Mouse (Mus musculus) hindbrain, embryonic 14.5 days (tissue): ENCODE data around the gene Plod2. TPM values are rescaled to one million over a fixed set of nuclear protein-coding genes. Genes with fewer than 3 reads are reported as not detected.

Experiments
- ATAC-seq: fragments of 200-750 bp; cut with Nextera tagmentation; 2 replicates; pipeline ENCODE4 v1.8.0; 2017; ENCODE audit warnings: moderate number of reproducible peaks, mild to moderate bottlenecking, moderate TSS enrichment, moderate library complexity; ENCODE audit not compliant: low FRiP score
- DNase-seq: peaks from one replicate; pipeline ENCODE4 v3.0.0-alpha.2; 2015; ENCODE audit warnings: low spot score
- H3K27ac ChIP-seq: fragments of 300-500 bp; sonication (generic); 2 replicates; pipeline ENCODE4 v1.5.1; 2014; ENCODE audit warnings: mild to moderate bottlenecking, moderate library complexity
- H3K27me3 ChIP-seq: fragments of 300-500 bp; sonication (generic); 2 replicates; pipeline ENCODE4 v1.6.1; 2014; ENCODE audit warnings: mild to moderate bottlenecking, low read length, mixed read lengths; ENCODE audit not compliant: control insufficient read depth, insufficient read depth
- H3K36me3 ChIP-seq: fragments of 300-500 bp; sonication (generic); replicated peaks from 2 replicates; pipeline ENCODE4 v1.6.1; 2014; ENCODE audit not compliant: control insufficient read depth, insufficient read depth
- H3K4me1 ChIP-seq: fragments of 300-500 bp; sonication (generic); replicated peaks from 2 replicates; pipeline ENCODE4 v1.6.1; 2014; ENCODE audit warnings: antibody characterized with exemption, low read length, mixed read lengths; ENCODE audit not compliant: control insufficient read depth, insufficient read depth
- H3K4me2 ChIP-seq: fragments of 300-500 bp; sonication (generic); replicated peaks from 2 replicates; pipeline ENCODE4 v1.6.1; 2014; ENCODE audit warnings: mild to moderate bottlenecking, moderate library complexity
- H3K4me3 ChIP-seq: fragments of 300-500 bp; sonication (generic); replicated peaks from 2 replicates; pipeline ENCODE4 v1.5.1; 2014; ENCODE audit warnings: mild to moderate bottlenecking, low read length
- H3K9ac ChIP-seq: fragments of 300-500 bp; sonication (generic); 2 replicates; pipeline ENCODE4 v1.6.1; 2014
- H3K9me3 ChIP-seq: fragments of 300-500 bp; sonication (generic); 2 replicates; pipeline ENCODE4 v1.6.1; 2016; ENCODE audit warnings: low read length; ENCODE audit not compliant: control insufficient read depth
- WGBS: fragments of 180-500 bp; shearing (Covaris S2); extraction: QIAGEN DNeasy Blood & Tissue Kit; methylation state at CpG from one replicate; pipeline ENCODE4 v1.1.7; 2014; 5-methylcytosine and 5-hydroxymethylcytosine counted together
- polyA plus RNA-seq: library from polyadenylated mRNA; unstranded; fragments of >200 nt; fragmentation: Nextera tagmentation; extraction: Ambion mirVana; gene quantifications from 2 replicates; pipeline ENCODE4 v1.2.1, GENCODE M21; 2014

Plod2 gene
- polyA plus RNA-seq = 14.9 and 17.2 TPM in 2 replicates

DNA sequence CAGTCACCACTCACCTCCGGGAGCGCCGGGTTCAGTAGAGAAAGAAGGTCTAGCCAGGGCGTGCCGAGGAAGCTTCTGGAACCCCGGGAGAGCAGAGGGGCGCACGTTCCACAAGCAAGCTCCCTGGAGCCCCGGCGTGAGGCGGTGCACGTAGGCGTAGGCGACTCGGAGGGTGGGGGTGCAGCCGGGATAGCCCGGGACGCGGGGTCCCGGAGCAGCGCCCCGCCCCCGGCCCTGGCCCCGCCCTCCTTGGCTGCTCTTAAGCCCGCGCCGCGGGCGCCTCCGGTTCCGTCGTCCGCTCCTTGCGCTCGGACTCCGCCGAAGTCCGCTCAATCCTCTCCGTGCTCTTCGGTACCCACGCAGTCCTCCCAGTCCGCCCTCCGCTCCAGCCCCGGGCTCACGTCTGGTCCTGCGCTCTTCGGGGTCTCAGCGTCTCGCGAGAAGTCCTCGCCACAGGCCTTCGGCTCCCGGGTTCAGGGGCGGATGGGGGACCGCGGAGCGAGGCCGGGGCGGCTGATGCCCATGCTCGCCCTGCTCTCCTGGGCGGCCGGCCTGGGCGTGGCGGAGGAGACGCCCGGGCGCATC lies at the start of gene Plod2:
Plod2 (plus strand) TSS at position 247 of the 585 bp plus-strand sequence.
- Histone ChIP-seq H3K4me2 (peak within 1 kb of the TSS; percentile 66), H3K9me3 (no peaks in the 10 kb centered on the region), H3K36me3 (no peaks in the 10 kb centered on the region), H3K27ac (peak within 1 kb of the TSS; percentile 73), H3K4me3 (peak within 1 kb of the TSS; percentile 69), H3K4me1 (peaks cover 6% of the 10 kb centered on the region; the same call in 1 of the 2 replicates), H3K27me3 (no peaks in the 10 kb centered on the region), H3K9ac (peak within 1 kb of the TSS; percentile 77)
- under 1% methylated on average over 47 of the region's 67 CpGs for WGBS
- ATAC-seq (peak; percentile 94), DNase-seq (peak; percentile 75)

DNA sequence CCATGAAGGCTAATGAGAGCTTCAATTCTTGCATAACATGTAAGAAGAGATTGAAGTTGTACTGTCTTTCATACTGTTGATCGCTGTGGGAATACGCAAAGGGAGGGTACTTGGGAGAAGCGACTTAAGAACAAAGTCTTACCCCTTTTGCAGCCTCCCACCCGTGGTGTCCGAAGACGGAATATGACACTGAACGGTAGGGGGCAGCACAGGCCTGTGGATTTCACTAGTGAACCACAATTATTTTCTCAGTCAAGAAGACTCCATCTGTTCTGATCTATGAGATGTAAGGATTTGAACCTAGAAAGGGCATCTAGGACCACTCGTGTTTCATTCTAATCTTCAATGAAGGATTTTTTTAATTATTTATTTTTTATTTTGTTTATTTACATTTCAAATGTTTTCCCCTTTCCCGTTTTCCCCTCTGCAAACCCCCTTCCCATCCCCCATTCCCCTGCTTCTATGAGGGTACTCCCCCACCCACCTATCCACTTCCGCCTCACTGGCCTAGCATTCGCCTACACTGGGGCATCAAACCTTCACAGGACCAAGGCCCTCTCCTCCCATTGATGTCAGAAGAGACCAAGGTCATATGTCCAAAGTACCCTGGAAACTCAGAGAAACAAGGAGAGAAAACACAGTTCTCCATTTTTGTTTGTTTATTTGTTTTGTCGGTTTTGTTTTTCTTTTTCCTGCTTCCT lies 42.2 kb upstream of the Plod2 start:
- no peak overlapping the region for H3K9ac ChIP-seq
- H3K9me3 ChIP-seq = no peaks in the 10 kb centered on the region
- no peaks in the 10 kb centered on the region for H3K36me3 ChIP-seq
- H3K27me3 ChIP-seq = no peaks in the 10 kb centered on the region
- no peak overlapping the region for H3K4me3 ChIP-seq
- WGBS = 49% methylated on average over 12 of the region's 12 CpGs
- H3K4me1 ChIP-seq = no peaks in the 10 kb centered on the region
- DNase-seq (peak; percentile 83), ATAC-seq (peak; percentile 64; the same call in 1 of the 2 replicates)
- no peak overlapping the region for H3K4me2 ChIP-seq
- no peak overlapping the region for H3K27ac ChIP-seq

GRCm38 (mm10) chr9:92504256-92504655 lies 37.8 kb upstream of the Plod2 start:
- Histone ChIP-seq H3K4me3 (no peak overlapping the region), H3K9ac (no peak overlapping the region), H3K9me3 (no peaks in the 10 kb centered on the region), H3K36me3 (no peaks in the 10 kb centered on the region), H3K27ac (no peak overlapping the region), H3K4me1 (no peaks in the 10 kb centered on the region), H3K27me3 (no peaks in the 10 kb centered on the region), H3K4me2 (no peak overlapping the region)
- DNase-seq (no peak), ATAC-seq (no peak)
- 79% methylated on average over 3 of the region's 3 CpGs for WGBS

- H3K9ac ChIP-seq = no peak overlapping the region
- no peaks in the 10 kb centered on the region for H3K36me3 ChIP-seq
- no peaks in the 10 kb centered on the region for H3K4me1 ChIP-seq
- no peak overlapping the region for H3K27ac ChIP-seq
- no peak overlapping the region for H3K4me2 ChIP-seq
- ATAC-seq (no peak), DNase-seq (no peak)
- WGBS = 82% methylated on average over 1 of the region's 1 CpGs
- H3K27me3 ChIP-seq = no peaks in the 10 kb centered on the region
- H3K4me3 ChIP-seq = no peak overlapping the region
- H3K9me3 ChIP-seq = no peaks in the 10 kb centered on the region
These were observed 37.1 kb upstream of the Plod2 start for GRCm38 (mm10) chr9:92504889-92505288.

DNA sequence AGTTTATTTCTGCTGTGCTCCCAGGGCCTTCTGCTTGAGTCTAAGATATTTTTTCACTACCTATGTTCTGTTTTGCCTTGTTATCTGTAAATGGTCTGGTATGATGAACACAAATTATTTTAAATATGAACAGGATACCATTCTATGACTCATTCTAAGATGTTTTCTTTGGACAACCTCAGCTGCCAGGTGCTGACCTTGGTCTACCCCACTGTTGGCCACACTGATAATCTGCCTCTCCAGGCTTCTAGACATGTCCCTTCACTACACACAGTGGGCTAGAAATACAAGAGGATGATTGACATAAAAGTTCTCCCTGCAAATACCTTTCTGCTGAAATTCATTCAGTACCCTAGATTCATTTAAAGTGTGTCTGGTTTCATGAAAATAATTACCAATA lies 30.3 kb upstream of the Plod2 start:
- H3K4me2 ChIP-seq = no peak overlapping the region
- no peaks in the 10 kb centered on the region for H3K4me1 ChIP-seq
- H3K4me3 ChIP-seq = no peak overlapping the region
- no peaks in the 10 kb centered on the region for H3K9me3 ChIP-seq
- ATAC-seq = no peak
- no peaks in the 10 kb centered on the region for H3K36me3 ChIP-seq
- H3K9ac ChIP-seq = no peak overlapping the region
- H3K27ac ChIP-seq = no peak overlapping the region
- no peaks in the 10 kb centered on the region for H3K27me3 ChIP-seq
- no peak for DNase-seq

- ATAC-seq = no peak
- H3K9me3 ChIP-seq = peaks cover 6% of the 10 kb centered on the region
- WGBS = 97% methylated on average over 12 of the region's 12 CpGs
- H3K4me3 ChIP-seq = no peak overlapping the region
- H3K27ac ChIP-seq = no peak overlapping the region
- H3K27me3 ChIP-seq = no peaks in the 10 kb centered on the region
- no peak overlapping the region for H3K4me2 ChIP-seq
- H3K4me1 ChIP-seq = no peaks in the 10 kb centered on the region
- no peak overlapping the region for H3K9ac ChIP-seq
- no peak for DNase-seq
- H3K36me3 ChIP-seq = no peaks in the 10 kb centered on the region
These were observed 25.0 kb upstream of the Plod2 start for GRCm38 (mm10) chr9:92517036-92517435.

- no peak for ATAC-seq
- WGBS = 92% methylated on average over 10 of the region's 10 CpGs
These were observed 21.3 kb upstream of the Plod2 start for GRCm38 (mm10) chr9:92520751-92521150.

DNA sequence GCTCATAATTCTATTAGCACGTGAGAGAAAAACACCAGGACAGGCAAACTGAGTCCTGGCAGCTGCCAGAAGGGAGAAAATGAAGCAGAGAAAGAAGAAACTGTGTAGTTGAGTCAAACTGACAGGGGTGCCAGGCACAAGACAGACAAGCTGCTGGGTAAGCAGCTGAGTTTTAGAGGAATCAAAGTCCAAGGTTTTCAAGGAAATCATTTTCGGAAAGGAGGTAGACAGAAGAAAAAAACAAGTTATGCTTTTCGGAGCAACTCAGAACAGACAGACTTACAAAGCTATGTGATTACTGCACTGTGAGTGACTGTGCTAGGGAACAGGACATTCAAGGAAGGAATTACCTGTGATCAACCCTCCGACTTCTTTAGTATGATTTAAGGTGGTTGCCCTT lies 17.5 kb upstream of the Plod2 start:
- no peaks in the 10 kb centered on the region for H3K36me3 ChIP-seq
- DNase-seq (no peak), ATAC-seq (no peak)
- H3K27me3 ChIP-seq = no peaks in the 10 kb centered on the region
- 89% methylated on average over 4 of the region's 4 CpGs for WGBS
- no peak overlapping the region for H3K27ac ChIP-seq
- H3K4me2 ChIP-seq = no peak overlapping the region
- H3K9ac ChIP-seq = no peak overlapping the region
- H3K4me3 ChIP-seq = no peak overlapping the region
- H3K4me1 ChIP-seq = no peaks in the 10 kb centered on the region
- no peaks in the 10 kb centered on the region for H3K9me3 ChIP-seq

More at GRCm38 (mm10) chr9:92520751-92521150, 21.3 kb upstream of the Plod2 start:
- Histone ChIP-seq H3K27ac (no peak overlapping the region), H3K4me1 (no peaks in the 10 kb centered on the region), H3K4me2 (no peak overlapping the region), H3K9me3 (peaks cover 6% of the 10 kb centered on the region), H3K9ac (no peak overlapping the region), H3K36me3 (no peaks in the 10 kb centered on the region), H3K27me3 (no peaks in the 10 kb centered on the region), H3K4me3 (no peak overlapping the region)
- DNase-seq = no peak

- H3K27ac ChIP-seq = no peak overlapping the region
- 81% methylated on average over 3 of the region's 3 CpGs for WGBS
- H3K4me1 ChIP-seq = no peaks in the 10 kb centered on the region
- ATAC-seq (no peak), DNase-seq (no peak)
- H3K4me3 ChIP-seq = no peak overlapping the region
- no peaks in the 10 kb centered on the region for H3K36me3 ChIP-seq
- H3K9me3 ChIP-seq = no peaks in the 10 kb centered on the region
- H3K27me3 ChIP-seq = no peaks in the 10 kb centered on the region
- H3K4me2 ChIP-seq = no peak overlapping the region
- no peak overlapping the region for H3K9ac ChIP-seq
These were observed 12.0 kb upstream of the Plod2 start for GRCm38 (mm10) chr9:92530055-92530454.
